Mouse (Mus musculus) urinary bladder, postnatal 25 days (tissue): ENCODE measurements around the gene Clk2.
A peak's percentile ranks its signal among the peaks of the same experiment; 100 is the strongest.
"Not testable (repeated sequence)": the region's sequence is repeated elsewhere in the genome, so short reads cannot be mapped to it uniquely, and the experiment has no call there.

Experiments
- DNase-seq: peaks from one replicate; pipeline ENCODE4 v3.0.0; 2022; ENCODE audit warnings: low spot score

Gene Clk2

GRCm38 (mm10) chr3:89190436-89190835 lies 25.8 kb downstream of the Clk2 start:
- no peak for DNase-seq

- no peak for DNase-seq
These were observed 28.8 kb downstream of the Clk2 start for GRCm38 (mm10) chr3:89193351-89193750.

- DNase-seq = no peak
These were observed 29.3 kb downstream of the Clk2 start for GRCm38 (mm10) chr3:89193853-89194252.

GRCm38 (mm10) chr3:89195979-89196877 lies 31.6 kb downstream of the Clk2 start:
- peak; percentile 83 for DNase-seq

- DNase-seq = no peak
These were observed 35.2 kb downstream of the Clk2 start for GRCm38 (mm10) chr3:89199839-89200238.

GRCm38 (mm10) chr3:89202253-89203141 lies 37.9 kb downstream of the Clk2 start, which contains the start of gene Gba:
TSS of gene Gba (plus strand) at chr3:89202928.
- peak; percentile 89 for DNase-seq

GRCm38 (mm10) chr3:89203142-89203514 lies 38.5 kb downstream of the Clk2 start:
- DNase-seq = no peak

- DNase-seq = no peak
These were observed 41.5 kb downstream of the Clk2 start for GRCm38 (mm10) chr3:89206079-89206478.

GRCm38 (mm10) chr3:89206695-89207094 lies 42.1 kb downstream of the Clk2 start:
- no peak for DNase-seq

- DNase-seq = no peak
These were observed 43.6 kb downstream of the Clk2 start for GRCm38 (mm10) chr3:89208075-89208657.

- DNase-seq = no peak
These were observed 44.1 kb downstream of the Clk2 start for GRCm38 (mm10) chr3:89208736-89209135.

GRCm38 (mm10) chr3:89209731-89210130 lies 45.1 kb downstream of the Clk2 start:
- DNase-seq = no peak

GRCm38 (mm10) chr3:89210162-89210561 lies 45.6 kb downstream of the Clk2 start:
- no peak for DNase-seq

- DNase-seq = no peak
These were observed 46.1 kb downstream of the Clk2 start for GRCm38 (mm10) chr3:89210731-89211130.

GRCm38 (mm10) chr3:89213803-89214530 lies 49.4 kb downstream of the Clk2 start:
- DNase-seq = peak; percentile 88

GRCm38 (mm10) chr3:89214681-89215411 lies 50.3 kb downstream of the Clk2 start, which contains the start of gene Thbs3:
TSS of gene Thbs3 (plus strand) at chr3:89215180.
- DNase-seq = no peak

- DNase-seq = peak; percentile 82
These were observed 51.3 kb downstream of the Clk2 start for GRCm38 (mm10) chr3:89215853-89216252.

GRCm38 (mm10) chr3:89216407-89216806 lies 51.8 kb downstream of the Clk2 start:
- not testable (repeated sequence) for DNase-seq

GRCm38 (mm10) chr3:89218271-89218670 lies 53.7 kb downstream of the Clk2 start:
- DNase-seq = no peak

- no peak for DNase-seq
These were observed 55.0 kb downstream of the Clk2 start for GRCm38 (mm10) chr3:89219546-89219945.

GRCm38 (mm10) chr3:89221167-89221566 lies 56.6 kb downstream of the Clk2 start:
- no peak for DNase-seq
